Mouse (Mus musculus) brown adipose tissue, adult 24 weeks (tissue): Measurements from ENCODE around the gene Zfp456. TPM values are rescaled to one million over a fixed set of nuclear protein-coding genes. Genes with fewer than 3 reads are reported as not detected.
"Not testable (repeated sequence)": the region's sequence is repeated elsewhere in the genome, so short reads cannot be mapped to it uniquely, and the experiment has no call there.

ENCODE experiments used
- H3K27ac ChIP-seq: fragments of 200-500 bp; replicated peaks from 2 replicates; pipeline ENCODE4 v1.5.1; 2012; ENCODE audit warnings: low read depth, mild to moderate bottlenecking, low read length
- H3K4me1 ChIP-seq: fragments of 200-500 bp; 2 replicates; pipeline ENCODE4 v1.6.1; 2012; ENCODE audit warnings: low read length, mixed read lengths; ENCODE audit not compliant: control insufficient read depth, insufficient read depth, insufficient read length
- H3K4me3 ChIP-seq: fragments of 200-500 bp; 2 replicates; pipeline ENCODE4 v1.5.1; 2012; ENCODE audit warnings: low read depth, mild to moderate bottlenecking, low read length, moderate library complexity; ENCODE audit not compliant: insufficient read depth
- polyA plus RNA-seq: library from polyadenylated mRNA; stranded (reverse); fragments of >200 nt; gene quantifications from 2 replicates; pipeline ENCODE4 v1.2.4, GENCODE M21; 2012; ENCODE audit not compliant: missing spikeins, insufficient read depth, insufficient read length

The Zfp456 gene
- polyA plus RNA-seq: 0.59 and 1.9 TPM in 2 replicates

- H3K4me1 ChIP-seq: not testable (repeated sequence)
- peak within 1 kb of the TSS; percentile 13; the same call in 1 of the 2 replicates for H3K27ac ChIP-seq
- H3K4me3 ChIP-seq: peak within 1 kb of the TSS; percentile 67
These were observed at the start of gene Zfp456, which contains the start of gene Gm28041 for GRCm38 (mm10) chr13:67375050-67375911. Zfp456 (minus strand) TSS chr13:67375810. Gm28041 (minus strand) TSS chr13:67375733.

- not testable (repeated sequence) for H3K4me1 ChIP-seq, H3K27ac ChIP-seq
These were observed 46.9 kb upstream of the Zfp456 start for GRCm38 (mm10) chr13:67422532-67422931.

GRCm38 (mm10) chr13:67421207-67421857, 45.7 kb upstream of the Zfp456 start, which contains the start of gene Zfp459:
Zfp459 (minus strand) TSS chr13:67421418.
- H3K4me3 ChIP-seq: peak within 1 kb of the TSS; percentile 67
- no peak within 1 kb of the TSS for H3K27ac ChIP-seq
- H3K4me1 ChIP-seq: peaks cover 3% of the 10 kb centered on the region; the same call in 1 of the 2 replicates

More at GRCm38 (mm10) chr13:67422532-67422931, 46.9 kb upstream of the Zfp456 start:
- not testable (repeated sequence) for H3K4me3 ChIP-seq

- Histone ChIP-seq H3K4me3 (peak overlapping the region; percentile 67), H3K4me1 (peaks cover 3% of the 10 kb centered on the region; the same call in 1 of the 2 replicates), H3K27ac (no peak overlapping the region)
These were observed 45.1 kb upstream of the Zfp456 start for GRCm38 (mm10) chr13:67420558-67421206.

DNA sequence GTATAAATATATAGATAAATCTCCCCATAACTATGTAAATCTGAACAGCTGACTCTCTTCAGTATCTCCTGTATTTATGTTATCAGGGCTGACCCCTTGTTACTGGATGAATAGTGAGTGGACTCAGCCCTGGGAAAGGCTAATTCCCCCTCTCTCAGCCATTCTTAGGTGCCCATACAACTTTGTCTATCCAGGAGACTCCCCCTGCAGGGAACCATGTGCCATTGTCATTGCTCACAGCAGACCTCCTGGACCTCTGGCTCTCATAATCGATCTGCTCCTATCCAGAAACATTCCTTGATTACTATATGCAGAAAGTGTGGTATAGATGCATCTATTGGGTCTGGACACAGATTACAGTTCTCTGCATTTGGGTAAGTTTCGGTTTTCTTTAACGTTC, 41.2 kb upstream of the Zfp456 start:
- no peak overlapping the region for H3K4me3 ChIP-seq
- no peak overlapping the region for H3K27ac ChIP-seq
- peaks cover 3% of the 10 kb centered on the region; the same call in 1 of the 2 replicates for H3K4me1 ChIP-seq

DNA sequence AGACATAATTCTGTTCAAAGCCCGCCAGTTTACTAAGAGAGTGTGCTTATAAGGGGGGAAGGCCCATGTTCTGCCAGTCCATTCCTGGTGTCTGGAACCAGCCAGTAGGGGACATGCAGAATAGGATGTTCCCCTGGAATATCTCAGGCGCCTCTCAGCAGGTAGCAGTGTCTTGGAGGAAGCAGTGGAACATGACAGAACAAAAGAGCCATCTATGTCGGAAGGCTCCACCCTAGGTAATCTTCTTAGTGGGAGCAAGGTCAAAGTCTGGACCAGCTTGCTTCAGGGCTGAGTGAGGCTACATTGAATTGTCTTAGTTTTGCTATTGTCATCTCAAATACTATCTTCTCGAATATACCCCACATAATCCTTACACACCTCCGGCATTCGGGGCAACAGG, 40.1 kb upstream of the Zfp456 start:
- H3K4me1 ChIP-seq: no peaks in the 10 kb centered on the region
- H3K4me3 ChIP-seq: no peak overlapping the region
- H3K27ac ChIP-seq: no peak overlapping the region

- H3K27ac ChIP-seq, H3K4me1 ChIP-seq, H3K4me3 ChIP-seq: not testable (repeated sequence)
These were observed 38.0 kb upstream of the Zfp456 start for GRCm38 (mm10) chr13:67413634-67414033.

GRCm38 (mm10) chr13:67399183-67399903, 23.7 kb upstream of the Zfp456 start, which contains the start of gene Zfp429:
Zfp429 (minus strand) TSS chr13:67399819.
- Histone ChIP-seq H3K4me3 (peak within 1 kb of the TSS; percentile 81), H3K27ac (peak within 1 kb of the TSS; percentile 56; the same call in 1 of the 2 replicates)
- not testable (repeated sequence) for H3K4me1 ChIP-seq

GRCm38 (mm10) chr13:67376255-67376654, 645 bp upstream of the Zfp456 start:
- H3K4me1 ChIP-seq, H3K27ac ChIP-seq, H3K4me3 ChIP-seq: not testable (repeated sequence)

DNA sequence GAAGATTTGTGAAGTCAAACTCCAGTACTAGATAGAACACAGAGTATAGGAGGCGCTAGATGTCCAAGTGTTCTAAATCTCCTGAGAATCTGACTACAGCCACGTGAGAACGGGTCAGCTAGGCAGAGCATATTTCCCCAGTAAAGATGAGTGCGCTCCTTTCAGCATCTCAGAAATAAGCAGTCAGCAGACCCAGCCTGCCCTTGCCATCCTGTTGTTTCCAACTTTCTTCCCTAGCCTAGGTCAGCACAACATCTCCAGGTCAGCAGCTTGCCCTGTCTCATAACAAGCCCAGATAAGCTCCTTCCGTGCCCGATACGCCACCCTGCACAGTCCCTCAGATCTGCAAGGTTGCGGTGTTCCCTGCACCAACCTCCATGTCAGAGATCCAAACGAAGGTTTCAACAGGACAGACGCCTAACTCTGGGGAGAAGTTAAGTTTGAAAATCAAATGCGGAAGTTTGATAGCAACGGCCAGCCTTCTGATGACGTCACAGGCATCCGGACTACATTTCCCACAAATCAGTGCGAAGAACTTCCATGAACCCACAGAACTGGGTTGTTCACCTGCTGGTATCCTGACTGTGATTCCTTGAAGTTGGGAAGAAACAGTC, 15.4 kb downstream of the Zfp456 start, which contains the start of the genes Gm28044 and Zfp953:
Gm28044 (minus strand) TSS at position 406 of the 614 bp plus-strand sequence.
Zfp953 (minus strand) TSS at position 475 of the 614 bp plus-strand sequence.
- Histone ChIP-seq H3K4me1 (no peaks in the 10 kb centered on the region), H3K4me3 (peak within 1 kb of the TSS; percentile 96), H3K27ac (peak within 1 kb of the TSS; percentile 87)

DNA sequence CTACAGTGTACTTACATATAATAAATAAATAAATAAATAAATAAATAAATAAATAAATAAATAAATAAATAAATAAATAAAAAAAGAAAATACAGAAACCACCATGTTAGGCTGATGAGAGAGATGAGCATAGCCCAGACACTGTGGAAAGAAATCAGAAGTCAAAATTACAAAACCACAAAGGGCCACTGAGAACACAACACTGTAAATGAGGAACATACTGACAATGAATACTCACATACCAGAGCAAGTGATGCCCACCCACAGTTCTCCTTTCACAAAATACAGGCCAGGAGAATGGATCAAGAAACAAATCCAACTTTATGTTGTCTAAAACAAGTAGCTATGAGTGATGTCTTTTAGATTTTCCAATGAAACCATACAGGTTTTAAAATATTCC, 23.8 kb downstream of the Zfp456 start:
- Histone ChIP-seq H3K4me1 (no peaks in the 10 kb centered on the region), H3K27ac (no peak overlapping the region)

GRCm38 (mm10) chr13:67343422-67343821, 32.2 kb downstream of the Zfp456 start:
- Histone ChIP-seq H3K4me3 (no peak overlapping the region), H3K4me1 (no peaks in the 10 kb centered on the region), H3K27ac (no peak overlapping the region)

More for the DNA sequence above, 23.8 kb downstream of the Zfp456 start:
- no peak overlapping the region for H3K4me3 ChIP-seq

DNA sequence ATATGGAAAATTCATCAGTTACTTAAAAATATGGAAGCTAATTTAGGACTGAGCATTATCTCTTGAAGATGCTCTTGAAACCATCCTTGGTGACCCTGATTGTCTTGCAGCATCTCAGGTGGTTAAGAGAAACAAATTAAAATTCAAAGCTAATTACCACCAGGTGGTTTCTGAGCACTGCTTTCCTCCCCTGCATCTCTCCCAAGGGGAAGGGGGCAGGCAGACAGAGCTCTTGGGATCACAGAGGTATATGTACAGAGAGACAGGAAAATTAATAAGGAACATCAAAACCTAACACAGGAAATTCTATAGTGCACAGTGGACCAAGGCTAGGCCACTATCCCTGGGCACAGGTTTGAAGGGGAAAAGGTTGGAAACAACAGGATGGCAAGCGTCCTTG, 42.7 kb downstream of the Zfp456 start:
- no peaks in the 10 kb centered on the region; the same call in 1 of the 2 replicates for H3K4me1 ChIP-seq
- H3K4me3 ChIP-seq: peak overlapping the region; percentile 86
- H3K27ac ChIP-seq: no peak overlapping the region
